Mouse (Mus musculus): ENCODE data around the gene Maml2. TPM values are rescaled to one million over a fixed set of nuclear protein-coding genes. Genes with fewer than 3 reads are reported as not detected.

Maml2 gene
- polyA plus RNA-seq, 1 experiment, result 5.5 TPM

GRCm38 (mm10) chr9:13563475-13564414 lies 266.0 kb downstream of the Maml2 start:
- peaks cover 7% of the 10 kb centered on the region; the same call in 1 of the 2 replicates for H3K4me1 ChIP-seq (ENCODE audit: control insufficient read depth, insufficient read depth, low read length)
- H3K27ac ChIP-seq (ENCODE audit: insufficient read depth, low read length), result no peak overlapping the region
- TF ChIP-seq POLR2A (IDR thresholded peaks at IDR 0.05; ENCODE audit: extremely low read depth, insufficient read depth, low read length) (no peak), CTCF (IDR thresholded peaks at IDR 0.05; ENCODE audit: extremely low read depth, insufficient read depth, low read length) (no peak)
- H3K4me3 ChIP-seq (ENCODE audit: insufficient read depth, low read length), result no peak overlapping the region

- TF ChIP-seq POLR2A (IDR thresholded peaks at IDR 0.05; ENCODE audit: extremely low read depth, insufficient read depth, low read length), result no peak
- no peak for TF ChIP-seq CTCF (IDR thresholded peaks at IDR 0.05; ENCODE audit: extremely low read depth, insufficient read depth, low read length)
- no peak overlapping the region for H3K4me3 ChIP-seq (ENCODE audit: insufficient read depth, low read length)
- H3K27ac ChIP-seq (ENCODE audit: insufficient read depth, low read length), result no peak overlapping the region
- peaks cover 7% of the 10 kb centered on the region; the same call in 1 of the 2 replicates for H3K4me1 ChIP-seq (ENCODE audit: control insufficient read depth, insufficient read depth, low read length)
Observed at GRCm38 (mm10) chr9:13565343-13566019, 267.7 kb downstream of the Maml2 start.

- H3K4me1 ChIP-seq (ENCODE audit: control insufficient read depth, insufficient read depth, low read length), result peaks cover 7% of the 10 kb centered on the region; the same call in 1 of the 2 replicates
- no peak overlapping the region for H3K4me3 ChIP-seq (ENCODE audit: insufficient read depth, low read length)
- TF ChIP-seq CTCF (IDR thresholded peaks at IDR 0.05; ENCODE audit: extremely low read depth, insufficient read depth, low read length) (no peak), POLR2A (IDR thresholded peaks at IDR 0.05; ENCODE audit: extremely low read depth, insufficient read depth, low read length) (no peak)
- H3K27ac ChIP-seq (ENCODE audit: insufficient read depth, low read length), result no peak overlapping the region
Observed at GRCm38 (mm10) chr9:13566154-13566885, 268.6 kb downstream of the Maml2 start.

GRCm38 (mm10) chr9:13569023-13569422 lies 271.3 kb downstream of the Maml2 start:
- Histone ChIP-seq H3K27ac (ENCODE audit: insufficient read depth, low read length) (no peak overlapping the region), H3K4me3 (ENCODE audit: insufficient read depth, low read length) (no peak overlapping the region), H3K4me1 (ENCODE audit: control insufficient read depth, insufficient read depth, low read length) (peaks cover 2% of the 10 kb centered on the region; the same call in 1 of the 2 replicates)
- no peak for TF ChIP-seq CTCF (IDR thresholded peaks at IDR 0.05; ENCODE audit: extremely low read depth, insufficient read depth, low read length)
- no peak for TF ChIP-seq POLR2A (IDR thresholded peaks at IDR 0.05; ENCODE audit: extremely low read depth, insufficient read depth, low read length)

- Histone ChIP-seq H3K27ac (ENCODE audit: insufficient read depth, low read length) (no peak overlapping the region), H3K4me3 (ENCODE audit: insufficient read depth, low read length) (no peak overlapping the region), H3K4me1 (ENCODE audit: control insufficient read depth, insufficient read depth, low read length) (no peaks in the 10 kb centered on the region)
- TF ChIP-seq POLR2A (IDR thresholded peaks at IDR 0.05; ENCODE audit: extremely low read depth, insufficient read depth, low read length), result no peak
- TF ChIP-seq CTCF (IDR thresholded peaks at IDR 0.05; ENCODE audit: extremely low read depth, insufficient read depth, low read length), result no peak
Observed at GRCm38 (mm10) chr9:13572847-13573246, 275.1 kb downstream of the Maml2 start.

- Histone ChIP-seq H3K4me3 (ENCODE audit: insufficient read depth, low read length) (no peak overlapping the region), H3K4me1 (ENCODE audit: control insufficient read depth, insufficient read depth, low read length) (no peaks in the 10 kb centered on the region), H3K27ac (ENCODE audit: insufficient read depth, low read length) (no peak overlapping the region)
- no peak for TF ChIP-seq POLR2A (IDR thresholded peaks at IDR 0.05; ENCODE audit: extremely low read depth, insufficient read depth, low read length)
- no peak for TF ChIP-seq CTCF (IDR thresholded peaks at IDR 0.05; ENCODE audit: extremely low read depth, insufficient read depth, low read length)
Observed at GRCm38 (mm10) chr9:13574059-13574458, 276.3 kb downstream of the Maml2 start.

- TF ChIP-seq POLR2A (IDR thresholded peaks at IDR 0.05; ENCODE audit: extremely low read depth, insufficient read depth, low read length) (no peak), CTCF (IDR thresholded peaks at IDR 0.05; ENCODE audit: extremely low read depth, insufficient read depth, low read length) (no peak)
- Histone ChIP-seq H3K27ac (ENCODE audit: insufficient read depth, low read length) (no peak overlapping the region), H3K4me3 (ENCODE audit: insufficient read depth, low read length) (no peak overlapping the region), H3K4me1 (ENCODE audit: control insufficient read depth, insufficient read depth, low read length) (no peaks in the 10 kb centered on the region)
Observed at GRCm38 (mm10) chr9:13574913-13575312, 277.2 kb downstream of the Maml2 start.

GRCm38 (mm10) chr9:13577150-13577549 lies 279.4 kb downstream of the Maml2 start:
- Histone ChIP-seq H3K4me1 (ENCODE audit: control insufficient read depth, insufficient read depth, low read length) (no peaks in the 10 kb centered on the region), H3K27ac (ENCODE audit: insufficient read depth, low read length) (no peak overlapping the region), H3K4me3 (ENCODE audit: insufficient read depth, low read length) (no peak overlapping the region)
- TF ChIP-seq CTCF (IDR thresholded peaks at IDR 0.05; ENCODE audit: extremely low read depth, insufficient read depth, low read length) (no peak), POLR2A (IDR thresholded peaks at IDR 0.05; ENCODE audit: extremely low read depth, insufficient read depth, low read length) (no peak)

GRCm38 (mm10) chr9:13581184-13581583 lies 283.4 kb downstream of the Maml2 start:
- H3K27ac ChIP-seq (ENCODE audit: insufficient read depth, low read length), result no peak overlapping the region
- H3K4me1 ChIP-seq (ENCODE audit: control insufficient read depth, insufficient read depth, low read length), result no peaks in the 10 kb centered on the region
- TF ChIP-seq POLR2A (IDR thresholded peaks at IDR 0.05; ENCODE audit: extremely low read depth, insufficient read depth, low read length), result no peak
- no peak for TF ChIP-seq CTCF (IDR thresholded peaks at IDR 0.05; ENCODE audit: extremely low read depth, insufficient read depth, low read length)
- H3K4me3 ChIP-seq (ENCODE audit: insufficient read depth, low read length), result no peak overlapping the region

Data from cortical plate, adult 2 months (tissue).